Mouse (Mus musculus): Measurements from ENCODE around the gene Kif9.

DNA sequence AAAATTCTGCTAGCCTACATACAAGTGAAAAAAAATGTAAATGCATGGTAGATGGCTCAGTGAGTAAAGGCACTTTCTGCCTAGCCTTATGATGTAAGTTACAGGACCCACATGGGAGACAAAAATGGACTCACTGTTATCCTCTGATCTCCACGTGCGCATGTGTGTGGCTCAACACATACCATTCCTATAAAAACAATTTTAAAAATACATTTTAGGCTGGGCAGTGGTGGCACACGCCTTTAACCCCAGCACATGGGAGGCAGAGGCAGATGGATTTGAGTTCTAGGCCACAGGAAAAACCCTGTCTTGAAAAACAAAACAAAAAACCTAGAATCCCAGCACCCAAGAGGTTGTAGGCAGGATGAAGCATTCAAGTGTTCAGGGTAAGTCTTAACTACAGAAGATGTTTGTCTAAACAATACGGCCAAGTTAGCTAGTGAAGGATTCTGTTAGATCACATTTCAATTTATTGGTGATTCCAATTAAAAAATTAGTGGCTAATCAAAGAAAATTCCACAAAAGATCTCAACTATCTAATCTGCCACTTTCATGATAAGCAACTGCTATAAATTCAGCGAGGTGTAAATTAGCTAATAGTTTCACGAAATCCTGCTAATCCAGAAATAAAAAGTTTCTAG lies 54.5 kb downstream of the Kif9 start:
- TF ChIP-seq CTCF (IDR thresholded peaks at IDR 0.05; ENCODE audit: borderline replicate concordance, extremely low read depth, insufficient read depth, insufficient read length) (no peak), POLR2A (IDR thresholded peaks at IDR 0.05; ENCODE audit: borderline replicate concordance, extremely low read depth, insufficient read depth, insufficient read length, poor library complexity, severe bottlenecking) (no peak)
